Mouse (Mus musculus) MEL (cell line): ENCODE results near the gene Chd9. TPM values are rescaled to one million over a fixed set of nuclear protein-coding genes. Genes with fewer than 3 reads are reported as not detected.

Source experiments
- DNase-seq: peaks from one replicate; pipeline ENCODE4 v3.0.0; 2011; ENCODE audit warnings: low read depth, low spot score
- H3K27ac ChIP-seq: 2 replicates; pipeline ENCODE4 v1.5.1; 2012; ENCODE audit warnings: low read depth, mild to moderate bottlenecking, control low read depth, low read length, moderate library complexity; ENCODE audit not compliant: control insufficient read depth
- H3K27me3 ChIP-seq, 2 experiments: fragments of 150-350 bp in 1 of 2; sonication (generic) in 1 of 2; 2 replicates each; pipeline ENCODE4 v1.6.1; 2012; ENCODE audit warnings: low read length in 2 of 2, mild to moderate bottlenecking in 2 of 2, improper control_type of control experiment in 1 of 2, moderate library complexity in 1 of 2; ENCODE audit not compliant: insufficient read depth in 2 of 2, control insufficient read depth in 1 of 2
- H3K36me3 ChIP-seq, 2 experiments: 2 replicates each; pipeline ENCODE4 v1.6.1; 2012 to 2014; ENCODE audit warnings: low read length in 2 of 2, improper control_type of control experiment in 1 of 2, inconsistent platforms in 1 of 2, mild to moderate bottlenecking in 1 of 2; ENCODE audit not compliant: insufficient read depth in 2 of 2, control insufficient read depth in 1 of 2
- H3K4me1 ChIP-seq, 2 experiments: fragments of 150-350 bp in 1 of 2; sonication (generic) in 1 of 2; 2 replicates each; pipeline ENCODE4 v1.6.1; 2012; ENCODE audit warnings: low read length in 2 of 2, improper control_type of control experiment in 1 of 2, mild to moderate bottlenecking in 1 of 2; ENCODE audit not compliant: insufficient read depth in 2 of 2, control insufficient read depth in 1 of 2
- H3K4me3 ChIP-seq, 2 experiments: fragments of 150-350 bp in 1 of 2; sonication (generic) in 1 of 2; 2 replicates each; pipeline ENCODE4 v1.5.1; 2012; ENCODE audit warnings: low read depth in 2 of 2, low read length in 2 of 2, mild to moderate bottlenecking in 2 of 2, moderate library complexity in 2 of 2, control low read depth in 1 of 2, improper control_type of control experiment in 1 of 2; ENCODE audit not compliant: control insufficient read depth in 1 of 2, insufficient read depth in 1 of 2
- H3K79me2 ChIP-seq: 2 replicates; pipeline ENCODE4 v1.6.1; 2012; ENCODE audit warnings: mild to moderate bottlenecking, low read length, moderate library complexity; ENCODE audit not compliant: control insufficient read depth, poor library complexity, insufficient read depth
- H3K9ac ChIP-seq: 2 replicates; pipeline ENCODE4 v1.6.1; 2012; ENCODE audit warnings: low read depth, mild to moderate bottlenecking, control low read depth, low read length, moderate library complexity; ENCODE audit not compliant: control insufficient read depth, poor library complexity, severe bottlenecking
- H3K9me3 ChIP-seq: fragments of 150-350 bp; sonication (generic); replicated peaks from 2 replicates; pipeline ENCODE4 v1.6.1; 2012; ENCODE audit warnings: mild to moderate bottlenecking, low read length, improper control_type of control experiment, moderate library complexity; ENCODE audit not compliant: insufficient read depth
- BHLHE40 ChIP-seq: IDR thresholded peaks from 2 replicates; pipeline ENCODE4 v1.6.1; 2012; ENCODE audit warnings: low read depth, mild to moderate bottlenecking, inconsistent platforms, low read length, improper control_type of control experiment, borderline replicate concordance
- ELF1 ChIP-seq: IDR thresholded peaks from 2 replicates; pipeline ENCODE4 v1.6.1; 2014; ENCODE audit warnings: low read depth, mild to moderate bottlenecking, inconsistent platforms, low read length, improper control_type of control experiment, moderate library complexity
- EP300 ChIP-seq, 2 experiments: IDR thresholded peaks; 2 replicates each; pipeline ENCODE4 v1.6.1; 2011; ENCODE audit warnings: improper control_type of control experiment in 2 of 2, low read length in 2 of 2, low read depth in 1 of 2, mild to moderate bottlenecking in 1 of 2
- ETS1 ChIP-seq: IDR thresholded peaks from 2 replicates; pipeline ENCODE4 v1.6.1; 2012; ENCODE audit warnings: low read depth, mild to moderate bottlenecking, inconsistent platforms, low read length, improper control_type of control experiment, moderate library complexity
- GABPA ChIP-seq: IDR thresholded peaks from 2 replicates; pipeline ENCODE4 v1.6.1; 2012; ENCODE audit warnings: low read depth, mild to moderate bottlenecking, inconsistent platforms, low read length, improper control_type of control experiment, moderate library complexity
- GATA1 ChIP-seq: IDR thresholded peaks from 2 replicates; pipeline ENCODE4 v1.6.1; 2011; ENCODE audit warnings: low read depth, low read length, improper control_type of control experiment
- MAX ChIP-seq: IDR thresholded peaks from 2 replicates; pipeline ENCODE4 v1.6.1; 2011; ENCODE audit warnings: low read length, improper control_type of control experiment
- MAZ ChIP-seq: IDR thresholded peaks from 2 replicates; pipeline ENCODE4 v1.6.1; 2012; ENCODE audit warnings: low read depth, mild to moderate bottlenecking, inconsistent platforms, low read length, improper control_type of control experiment
- MYB ChIP-seq: IDR thresholded peaks from 2 replicates; pipeline ENCODE4 v1.6.1; 2011; ENCODE audit warnings: mild to moderate bottlenecking, low read depth, low read length, improper control_type of control experiment
- NELFE ChIP-seq: IDR thresholded peaks from 2 replicates; pipeline ENCODE4 v1.6.1; 2011; ENCODE audit warnings: low read depth, low read length, improper control_type of control experiment
- POLR2AphosphoS5 ChIP-seq: IDR thresholded peaks from 2 replicates; pipeline ENCODE4 v1.6.1; 2012; ENCODE audit warnings: low read depth, borderline replicate concordance, mild to moderate bottlenecking, inconsistent platforms, low read length, moderate library complexity, mixed read lengths
- RAD21 ChIP-seq: IDR thresholded peaks from 2 replicates; pipeline ENCODE4 v1.6.1; 2011; ENCODE audit warnings: mild to moderate bottlenecking, low read depth, low read length, improper control_type of control experiment
- SIN3A ChIP-seq: IDR thresholded peaks from 2 replicates; pipeline ENCODE4 v1.6.1; 2012; ENCODE audit warnings: low read length, improper control_type of control experiment, inconsistent platforms
- TAL1 ChIP-seq: IDR thresholded peaks from 2 replicates; pipeline ENCODE4 v1.6.1; 2012; ENCODE audit warnings: mild to moderate bottlenecking, inconsistent platforms, low read length, moderate library complexity, mixed read lengths
- UBTF ChIP-seq: IDR thresholded peaks from 2 replicates; pipeline ENCODE4 v1.6.1; 2012; ENCODE audit warnings: low read depth, mild to moderate bottlenecking, inconsistent platforms, low read length, improper control_type of control experiment, moderate library complexity, borderline replicate concordance; ENCODE audit not compliant: insufficient read depth
- USF2 ChIP-seq, 2 experiments: IDR thresholded peaks; 2 replicates each; pipeline ENCODE4 v1.6.1; 2011 to 2012; ENCODE audit warnings: improper control_type of control experiment in 2 of 2, low read length in 2 of 2, borderline replicate concordance in 1 of 2, inconsistent platforms in 1 of 2, low read depth in 1 of 2, mild to moderate bottlenecking in 1 of 2; ENCODE audit not compliant: insufficient read depth in 1 of 2
- ZKSCAN1 ChIP-seq: IDR thresholded peaks from 2 replicates; pipeline ENCODE4 v1.6.1; 2012; ENCODE audit warnings: low read depth, mild to moderate bottlenecking, inconsistent platforms, low read length, improper control_type of control experiment, moderate library complexity
- ZMIZ1 ChIP-seq: IDR thresholded peaks from 2 replicates; pipeline ENCODE4 v1.6.1; 2012; ENCODE audit warnings: low read depth, mild to moderate bottlenecking, inconsistent platforms, low read length, improper control_type of control experiment, moderate library complexity
- polyA plus RNA-seq, 2 experiments: library from polyadenylated mRNA; stranded (reverse) in 1 of 2; unstranded in 1 of 2; fragments of >175 nt in 1 of 2; fragments of >200 nt in 1 of 2; gene quantifications; 2 replicates each; pipeline versions ENCODE4 v1.2.1 to v1.2.4; 2012; ENCODE audit warnings: low replicate concordance in 2 of 2, low read depth in 1 of 2; ENCODE audit not compliant: insufficient read length in 2 of 2, insufficient read depth in 1 of 2, missing spikeins in 1 of 2
- total RNA-seq: library from RNA; depleted of rRNA; stranded (reverse); fragments of 300-350 nt; gene quantifications from 2 replicates; pipeline ENCODE4 v1.2.3, GENCODE M21; 2012

Chd9 gene
- total and polyA plus RNA-seq, 3 experiments = 5.9 to 87.4 (median 40.3) TPM

- Histone ChIP-seq H3K27me3 (no peaks in the 10 kb centered on the region), H3K9me3 (no peaks in the 10 kb centered on the region), H3K4me1 (peaks cover 0 to 6% of the 10 kb centered on the region in 2 experiments; a peak in 2 of 4 replicates), H3K27ac (no peak overlapping the region), H3K9ac (peak overlapping the region; percentile 19; the same call in 1 of the 2 replicates), H3K4me3 (no peak overlapping the region), H3K36me3 (peaks cover 0 to 2% of the 10 kb centered on the region in 2 experiments; a peak in 1 of 4 replicates), H3K79me2 (no peaks in the 10 kb centered on the region)
- peak; percentile 51 for DNase-seq
- TF ChIP-seq ZMIZ1 (no peak), UBTF (no peak), GABPA (no peak), TAL1 (no peak), EP300 (IDR thresholded peaks at IDR 0.05; ENCODE audit: low read depth in 1 of 2, low read length in 2 of 2) (no peak), SIN3A (no peak), POLR2AphosphoS5 (no peak), USF2 (IDR thresholded peaks at IDR 0.05; ENCODE audit: borderline replicate concordance in 1 of 2, insufficient read depth in 1 of 2, low read depth in 1 of 2, low read length in 2 of 2) (no peak), BHLHE40 (no peak), GATA1 (no peak), ELF1 (no peak), NELFE (no peak), MAZ (no peak)
Observed at GRCm38 (mm10) chr8:90861266-90861944, 33.3 kb downstream of the Chd9 start.

GRCm38 (mm10) chr8:90862038-90862437 lies 33.9 kb downstream of the Chd9 start:
- Histone ChIP-seq H3K4me3 (no peak overlapping the region), H3K9ac (no peak overlapping the region), H3K9me3 (no peaks in the 10 kb centered on the region), H3K79me2 (no peaks in the 10 kb centered on the region), H3K27me3 (no peaks in the 10 kb centered on the region), H3K27ac (no peak overlapping the region), H3K36me3 (peaks cover 0 to 2% of the 10 kb centered on the region in 2 experiments; a peak in 1 of 4 replicates), H3K4me1 (peaks cover 0 to 6% of the 10 kb centered on the region in 2 experiments; a peak in 2 of 4 replicates)
- DNase-seq = no peak
- TF ChIP-seq MAX (no peak), BHLHE40 (no peak), ELF1 (no peak), MYB (no peak), ZKSCAN1 (no peak), ETS1 (no peak), RAD21 (no peak), USF2 (IDR thresholded peaks at IDR 0.05; ENCODE audit: borderline replicate concordance in 1 of 2, insufficient read depth in 1 of 2, low read depth in 1 of 2, low read length in 2 of 2) (no peak), ZMIZ1 (no peak)
